Mouse (Mus musculus) testis, postnatal 10 days (tissue): ENCODE measurements around the gene Ugt2b36.
"Not testable (repeated sequence)": the region's sequence is repeated elsewhere in the genome, so short reads cannot be mapped to it uniquely, and the experiment has no call there.

Experiments
- DNase-seq: peaks from one replicate; pipeline ENCODE4 v3.0.0; 2021; ENCODE audit warnings: low spot score

Ugt2b36 gene

DNA sequence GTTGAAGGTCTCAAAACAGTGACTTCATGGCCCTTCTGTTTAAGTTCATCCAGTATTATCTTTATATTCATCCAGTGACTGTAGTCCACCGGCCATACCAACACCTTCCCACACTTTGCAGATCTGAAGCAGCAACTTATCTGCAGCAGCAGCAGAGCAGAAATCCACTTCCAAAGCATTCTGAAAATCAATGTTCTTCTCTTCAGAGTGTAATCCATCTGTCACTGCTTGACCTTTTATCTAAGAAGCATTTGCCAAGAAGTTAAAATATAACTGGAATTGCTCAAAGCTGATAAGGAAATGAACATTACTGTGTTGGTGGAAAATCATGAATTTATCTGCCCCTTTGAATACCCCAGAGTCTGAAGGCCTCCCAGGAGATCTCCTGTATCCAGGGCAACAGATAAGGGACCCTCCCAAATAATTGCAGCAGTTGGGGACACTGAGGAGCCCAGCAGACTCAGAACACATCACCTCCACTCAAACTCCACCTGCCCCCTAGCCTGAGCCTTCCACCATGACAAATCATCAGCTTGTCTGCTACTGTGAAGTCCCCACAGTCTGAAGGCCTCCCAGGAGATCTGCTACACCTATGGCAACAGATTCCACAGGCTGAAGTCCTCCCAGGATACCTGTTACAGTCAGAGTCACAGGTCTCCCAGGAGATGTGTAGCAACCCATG is at the start of gene Ugt2b36:
Ugt2b36 (minus strand) TSS at position 210 of the 682 bp plus-strand sequence.
- DNase-seq, result no peak

DNA sequence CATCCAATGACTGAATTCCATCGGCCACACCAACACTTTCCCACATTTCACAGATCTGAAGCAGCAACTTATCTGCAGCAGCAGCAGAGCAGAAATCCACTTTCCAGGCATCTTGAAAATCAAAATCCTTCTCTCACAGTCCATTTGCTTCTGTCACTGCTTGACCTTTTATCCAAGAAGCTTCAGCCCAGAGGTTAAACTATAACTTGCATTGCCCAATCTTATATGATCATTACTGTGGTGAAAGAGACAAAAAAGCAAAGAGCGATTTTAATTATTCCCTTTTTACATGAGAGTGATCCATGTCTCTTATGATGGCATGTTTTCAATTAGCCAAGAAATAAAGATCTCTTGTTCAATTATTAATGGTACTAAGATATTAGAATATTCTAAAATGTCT is 47.8 kb upstream of the Ugt2b36 start, which contains the start of gene Ugt2b5:
Ugt2b5 (minus strand) TSS at position 123 of the 400 bp plus-strand sequence.
- not testable (repeated sequence) for DNase-seq

DNA sequence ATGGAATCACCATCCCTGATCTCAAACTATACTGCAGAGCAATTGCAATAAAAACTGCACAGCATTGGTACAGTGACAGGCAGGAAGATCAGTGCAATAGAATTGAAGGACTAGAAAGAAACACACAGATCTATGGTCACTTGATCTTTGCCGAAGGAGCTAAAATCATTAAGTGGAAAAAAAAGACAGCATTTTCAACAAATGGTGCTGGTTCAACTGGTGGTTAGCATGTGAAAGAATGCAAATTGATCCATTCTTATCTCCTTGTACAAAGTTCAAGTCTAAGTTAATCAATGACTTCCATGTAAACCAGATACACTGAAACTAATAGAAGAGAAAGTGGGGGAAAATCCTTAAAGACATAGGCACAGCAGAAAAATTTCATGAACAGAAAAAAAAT is 11.3 kb upstream of the Ugt2b36 start:
- DNase-seq, result not testable (repeated sequence)

DNA sequence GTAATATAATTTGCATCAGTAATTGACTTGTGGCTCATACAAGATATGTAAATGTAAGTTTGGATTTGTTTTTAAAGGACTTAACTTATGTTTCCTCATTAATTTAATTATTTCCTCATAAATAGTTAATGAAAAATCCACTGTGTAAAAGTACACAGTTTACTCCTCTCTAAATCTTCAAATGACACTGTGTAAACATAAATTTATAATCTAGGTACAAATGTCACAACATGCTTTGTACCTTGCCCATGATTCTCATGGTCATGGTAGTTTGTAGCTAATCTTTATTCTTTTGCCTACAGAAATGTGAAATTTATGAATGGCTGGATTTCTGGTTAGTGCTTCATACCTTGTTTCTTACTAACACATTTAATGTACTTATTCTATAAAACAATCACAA is 1.2 kb downstream of the Ugt2b36 start:
- no peak for DNase-seq

DNA sequence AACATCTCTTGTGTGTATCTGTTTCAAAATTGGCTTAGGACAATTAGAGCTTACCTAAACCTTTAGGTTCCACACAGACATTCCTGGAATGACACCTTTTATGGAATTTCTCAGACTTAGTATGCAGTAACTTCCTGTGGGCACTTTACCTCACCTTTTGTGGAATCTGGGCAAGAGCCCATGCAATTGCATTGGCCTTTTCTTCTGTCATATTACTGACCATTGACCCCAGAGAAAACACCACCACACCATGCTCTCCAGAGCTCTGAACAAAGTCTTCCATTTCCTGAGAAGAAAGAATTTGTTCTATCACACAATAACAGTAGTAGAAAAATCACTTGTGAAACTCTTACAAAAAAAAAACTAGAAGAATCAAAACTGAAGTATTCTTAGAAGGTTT is 3.1 kb downstream of the Ugt2b36 start:
- no peak for DNase-seq

DNA sequence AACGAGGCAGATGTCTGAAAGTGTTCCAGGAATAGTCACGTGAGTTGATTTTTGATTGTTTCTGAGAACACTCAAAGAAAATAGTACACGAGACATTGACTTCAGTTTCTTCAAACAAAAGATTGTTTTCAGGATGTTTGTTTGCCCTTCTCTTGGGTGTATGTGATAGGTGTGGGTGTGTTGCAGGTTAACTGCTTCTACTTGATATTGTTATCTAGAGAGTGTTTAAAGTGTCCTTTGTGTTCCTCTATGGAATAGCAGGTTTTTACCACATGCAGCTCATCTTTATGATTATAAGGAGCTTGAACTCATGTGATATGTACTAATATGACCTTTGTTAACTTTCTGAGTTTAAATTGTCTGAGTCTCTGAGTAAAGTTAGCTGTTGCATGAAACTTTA is 6.1 kb downstream of the Ugt2b36 start:
- no peak for DNase-seq

DNA sequence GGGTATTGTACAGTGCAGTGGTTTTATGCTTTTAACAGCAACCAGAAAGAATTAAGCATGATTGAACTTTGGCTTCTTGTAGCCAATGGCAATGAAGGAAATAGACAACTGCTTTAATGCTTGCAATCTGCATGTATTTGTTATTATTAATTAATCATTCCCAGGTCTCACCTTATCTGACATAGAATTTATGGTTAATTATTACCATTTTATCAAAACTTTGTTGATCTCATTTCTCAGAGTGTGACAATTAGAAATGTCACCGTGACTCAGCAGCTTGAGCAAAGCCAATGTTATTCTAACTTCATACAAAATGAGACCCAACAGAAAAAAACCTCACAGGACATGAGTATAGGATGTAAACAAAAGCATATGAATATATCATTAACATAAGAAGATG is 61.7 kb downstream of the Ugt2b36 start:
- no peak for DNase-seq

DNA sequence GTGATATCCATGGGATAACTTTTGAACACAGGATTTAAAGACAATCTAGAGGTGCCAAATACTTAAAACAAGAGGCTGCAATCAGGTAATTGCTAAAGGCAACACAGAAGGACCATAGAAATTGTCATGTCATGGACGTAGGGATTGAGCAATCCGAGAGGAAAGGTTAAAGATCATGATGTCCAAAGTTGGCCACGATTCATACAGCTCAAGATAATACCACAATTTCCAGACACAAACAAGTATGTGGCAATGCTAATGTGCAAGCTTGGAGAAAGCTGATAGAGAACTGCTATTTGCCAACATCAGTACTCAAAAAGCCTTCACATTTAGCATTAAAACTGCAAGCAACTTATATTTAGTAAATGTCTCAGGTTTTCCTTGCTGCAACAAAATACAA is 65.0 kb downstream of the Ugt2b36 start:
- no peak for DNase-seq
